Mouse (Mus musculus): ENCODE results near the gene Abcc1.

Gene Abcc1

GRCm38 (mm10) chr16:14375942-14376341 lies 14.6 kb downstream of the Abcc1 start:
- in situ Hi-C loops (cut with MboI; ENCODE audit: low sequenced_read_pairs) = no loop called here

GRCm38 (mm10) chr16:14376352-14376751 lies 15.0 kb downstream of the Abcc1 start:
- in situ Hi-C loops (cut with MboI; ENCODE audit: low sequenced_read_pairs) = no loop called here

GRCm38 (mm10) chr16:14377321-14377720 lies 16.0 kb downstream of the Abcc1 start:
- in situ Hi-C loops (cut with MboI; ENCODE audit: low sequenced_read_pairs) = no loop called here

GRCm38 (mm10) chr16:14378654-14379053 lies 17.3 kb downstream of the Abcc1 start:
- in situ Hi-C loops (cut with MboI; ENCODE audit: low sequenced_read_pairs) = no loop called here

GRCm38 (mm10) chr16:14379888-14380287 lies 18.5 kb downstream of the Abcc1 start:
- in situ Hi-C loops (cut with MboI; ENCODE audit: low sequenced_read_pairs) = no loop called here

- in situ Hi-C loops (cut with MboI; ENCODE audit: low sequenced_read_pairs) = no loop called here
These were observed 19.8 kb downstream of the Abcc1 start for GRCm38 (mm10) chr16:14381061-14381665.

GRCm38 (mm10) chr16:14399303-14399702 lies 37.9 kb downstream of the Abcc1 start:
- in situ Hi-C loops (cut with MboI; ENCODE audit: low sequenced_read_pairs) = no loop called here

GRCm38 (mm10) chr16:14403507-14403906 lies 42.1 kb downstream of the Abcc1 start:
- in situ Hi-C loops (cut with MboI; ENCODE audit: low sequenced_read_pairs) = no loop called here

- in situ Hi-C loops (cut with MboI; ENCODE audit: low sequenced_read_pairs) = no loop called here
These were observed 44.3 kb downstream of the Abcc1 start for GRCm38 (mm10) chr16:14405636-14406035.

GRCm38 (mm10) chr16:14409124-14409523 lies 47.8 kb downstream of the Abcc1 start:
- in situ Hi-C loops (cut with MboI; ENCODE audit: low sequenced_read_pairs) = no loop called here

- in situ Hi-C loops (cut with MboI; ENCODE audit: low sequenced_read_pairs) = no loop called here
These were observed 48.4 kb downstream of the Abcc1 start for GRCm38 (mm10) chr16:14409776-14410175.

- in situ Hi-C loops (cut with MboI; ENCODE audit: low sequenced_read_pairs) = no loop called here
These were observed 49.3 kb downstream of the Abcc1 start for GRCm38 (mm10) chr16:14410611-14411010.

GRCm38 (mm10) chr16:14411156-14411555 lies 49.8 kb downstream of the Abcc1 start:
- in situ Hi-C loops (cut with MboI; ENCODE audit: low sequenced_read_pairs) = no loop called here

- in situ Hi-C loops (cut with MboI; ENCODE audit: low sequenced_read_pairs) = no loop called here
These were observed 51.2 kb downstream of the Abcc1 start for GRCm38 (mm10) chr16:14412551-14412950.

GRCm38 (mm10) chr16:14415206-14415605 lies 53.8 kb downstream of the Abcc1 start:
- in situ Hi-C loops (cut with MboI; ENCODE audit: low sequenced_read_pairs) = no loop called here

- in situ Hi-C loops (cut with MboI; ENCODE audit: low sequenced_read_pairs) = no loop called here
These were observed 55.7 kb downstream of the Abcc1 start for GRCm38 (mm10) chr16:14416957-14417618.

- in situ Hi-C loops (cut with MboI; ENCODE audit: low sequenced_read_pairs) = no loop called here
These were observed 59.3 kb downstream of the Abcc1 start for GRCm38 (mm10) chr16:14420496-14421132.

GRCm38 (mm10) chr16:14422081-14422480 lies 60.7 kb downstream of the Abcc1 start:
- in situ Hi-C loops (cut with MboI; ENCODE audit: low sequenced_read_pairs) = no loop called here

- in situ Hi-C loops (cut with MboI; ENCODE audit: low sequenced_read_pairs) = no loop called here
These were observed 68.0 kb downstream of the Abcc1 start for GRCm38 (mm10) chr16:14429371-14429770.

- in situ Hi-C loops (cut with MboI; ENCODE audit: low sequenced_read_pairs) = no loop called here
These were observed 71.6 kb downstream of the Abcc1 start for GRCm38 (mm10) chr16:14432996-14433395.

- in situ Hi-C loops (cut with MboI; ENCODE audit: low sequenced_read_pairs) = no loop called here
These were observed 74.2 kb downstream of the Abcc1 start for GRCm38 (mm10) chr16:14435526-14435925.

GRCm38 (mm10) chr16:14437446-14437982 lies 76.2 kb downstream of the Abcc1 start:
- in situ Hi-C loops (cut with MboI; ENCODE audit: low sequenced_read_pairs) = no loop called here

All from CH12F3 (cell line).